Mouse (Mus musculus) ovary, postnatal 10 days (tissue): ENCODE data around the gene Amacr.
"Not testable (repeated sequence)": the region's sequence is repeated elsewhere in the genome, so short reads cannot be mapped to it uniquely, and the experiment has no call there.

ENCODE experiments used
- DNase-seq: peaks from one replicate; pipeline ENCODE4 v3.0.0; 2022; ENCODE audit warnings: low spot score

Amacr gene

DNA sequence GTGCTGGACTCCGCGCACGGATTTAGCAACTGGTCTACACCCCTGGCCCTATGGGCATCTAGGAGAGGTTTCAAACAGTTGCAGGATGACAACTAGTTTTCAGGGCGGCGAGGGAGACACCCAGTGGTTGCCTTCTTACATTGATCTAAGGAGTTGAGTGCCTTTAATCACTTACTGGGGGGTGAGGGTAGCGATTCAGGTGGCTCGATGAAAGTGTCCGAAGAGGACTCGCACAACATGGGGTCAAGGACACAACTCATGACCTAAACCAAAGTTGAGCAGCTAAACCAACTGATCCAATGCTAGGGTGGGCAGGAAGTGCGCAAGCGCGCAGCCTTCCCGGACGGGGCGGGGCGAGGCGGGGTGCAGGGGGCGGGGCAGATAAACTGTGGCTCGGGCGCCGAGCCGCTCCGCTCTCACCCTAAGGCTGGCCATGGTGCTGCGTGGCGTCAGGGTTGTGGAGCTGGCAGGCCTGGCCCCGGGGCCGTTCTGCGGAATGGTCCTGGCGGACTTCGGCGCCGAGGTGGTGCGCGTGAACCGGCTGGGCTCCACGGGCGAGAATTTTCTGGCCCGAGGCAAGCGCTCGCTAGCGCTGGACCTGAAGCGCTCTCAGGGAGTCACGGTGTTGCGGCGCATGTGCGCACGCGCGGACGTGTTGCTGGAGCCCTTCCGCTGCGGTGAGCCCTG is at the start of gene Amacr:
Amacr (plus strand) TSS at position 380 of the 687 bp plus-strand sequence.
- DNase-seq = peak; percentile 80

DNA sequence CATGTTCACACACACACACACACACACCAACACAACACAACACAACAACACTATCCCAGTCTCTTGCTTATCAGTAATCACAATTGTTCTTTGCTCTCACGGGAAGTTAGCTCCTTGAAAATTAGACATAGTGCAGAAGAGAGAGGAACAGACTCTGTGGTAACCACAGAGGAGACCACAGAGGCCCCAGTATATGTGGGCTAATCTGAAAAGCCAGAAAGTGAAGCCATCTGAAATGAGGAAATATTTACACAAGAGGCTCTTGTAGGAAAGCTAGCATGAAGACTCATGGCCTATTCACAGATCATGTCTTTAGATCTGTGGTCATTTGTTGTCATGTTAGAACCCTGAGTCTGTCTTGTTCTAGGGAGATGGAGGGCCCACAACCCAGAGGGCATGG is 47.6 kb upstream of the Amacr start:
- no peak for DNase-seq

DNA sequence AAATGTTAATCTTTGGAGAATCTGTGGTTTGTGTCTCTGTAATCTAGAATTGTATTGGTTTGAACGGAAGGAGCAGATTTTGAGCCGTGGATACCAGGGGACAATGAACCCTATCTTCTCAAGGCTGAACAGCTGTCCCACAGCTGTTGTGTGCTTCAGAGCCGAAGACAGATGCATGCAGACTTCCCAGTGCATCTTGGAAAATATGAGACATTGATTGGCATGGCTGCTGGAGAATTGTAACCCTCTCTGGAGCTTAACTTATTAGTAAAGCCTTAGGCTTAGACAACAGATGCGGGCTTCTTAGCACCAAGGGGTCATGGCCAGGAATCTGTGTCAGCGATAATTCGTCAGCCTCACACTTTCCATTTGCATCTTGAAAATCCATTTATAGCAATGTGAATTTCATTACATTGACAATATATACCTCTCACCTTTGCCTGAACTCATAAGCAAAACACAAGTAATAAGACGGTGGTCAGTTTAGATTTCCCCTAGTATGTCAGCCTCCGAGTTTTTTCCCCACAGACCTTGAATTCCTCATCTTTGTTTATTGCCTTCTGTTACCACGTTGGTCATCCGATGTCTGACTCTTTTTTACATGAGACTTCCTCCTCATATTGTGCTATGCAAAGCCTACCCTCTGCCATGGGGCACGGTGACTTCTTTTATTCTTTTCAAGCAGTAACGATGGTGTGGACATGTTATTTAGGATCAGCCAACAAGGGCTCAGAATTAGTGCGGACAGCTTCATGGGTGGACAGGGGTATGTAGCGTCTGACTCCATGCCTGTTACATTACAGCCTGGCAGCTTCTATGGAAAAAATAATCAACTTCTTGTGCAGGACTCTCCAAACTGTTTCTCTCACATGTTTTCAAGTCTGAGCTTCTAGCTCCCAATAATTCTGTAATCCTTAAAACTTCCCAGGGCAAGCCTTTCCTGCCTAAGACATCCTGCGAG is 41.1 kb upstream of the Amacr start:
- no peak for DNase-seq

GRCm38 (mm10) chr15:10941901-10942300 is 39.7 kb upstream of the Amacr start:
- DNase-seq = no peak

DNA sequence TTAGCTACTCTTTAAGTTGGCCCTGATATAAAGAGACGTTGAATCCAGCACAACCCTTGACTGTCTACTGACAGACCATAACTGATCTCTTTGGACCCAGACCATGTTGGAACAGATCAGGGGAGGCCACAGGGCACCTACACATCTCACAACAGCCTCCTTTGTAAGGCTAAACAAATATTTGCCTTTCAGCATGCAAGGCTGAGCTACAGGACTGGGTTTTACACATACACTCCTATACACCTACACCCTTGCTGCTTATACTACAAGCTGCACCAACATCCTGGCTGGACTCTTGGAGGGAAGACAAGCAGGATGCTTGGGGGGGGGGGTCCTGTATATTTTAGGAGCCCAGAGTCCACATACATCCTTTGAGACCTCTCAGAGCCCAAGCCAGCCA is 33.7 kb upstream of the Amacr start:
- no peak for DNase-seq

GRCm38 (mm10) chr15:10951951-10952759 is 29.4 kb upstream of the Amacr start, which contains the start of gene C1qtnf3:
C1qtnf3 (plus strand) TSS chr15:10952332.
- DNase-seq = no peak

- DNase-seq = no peak
These were observed 28.7 kb upstream of the Amacr start for GRCm38 (mm10) chr15:10952760-10953305.

GRCm38 (mm10) chr15:10953465-10953864 is 28.1 kb upstream of the Amacr start:
- no peak for DNase-seq

DNA sequence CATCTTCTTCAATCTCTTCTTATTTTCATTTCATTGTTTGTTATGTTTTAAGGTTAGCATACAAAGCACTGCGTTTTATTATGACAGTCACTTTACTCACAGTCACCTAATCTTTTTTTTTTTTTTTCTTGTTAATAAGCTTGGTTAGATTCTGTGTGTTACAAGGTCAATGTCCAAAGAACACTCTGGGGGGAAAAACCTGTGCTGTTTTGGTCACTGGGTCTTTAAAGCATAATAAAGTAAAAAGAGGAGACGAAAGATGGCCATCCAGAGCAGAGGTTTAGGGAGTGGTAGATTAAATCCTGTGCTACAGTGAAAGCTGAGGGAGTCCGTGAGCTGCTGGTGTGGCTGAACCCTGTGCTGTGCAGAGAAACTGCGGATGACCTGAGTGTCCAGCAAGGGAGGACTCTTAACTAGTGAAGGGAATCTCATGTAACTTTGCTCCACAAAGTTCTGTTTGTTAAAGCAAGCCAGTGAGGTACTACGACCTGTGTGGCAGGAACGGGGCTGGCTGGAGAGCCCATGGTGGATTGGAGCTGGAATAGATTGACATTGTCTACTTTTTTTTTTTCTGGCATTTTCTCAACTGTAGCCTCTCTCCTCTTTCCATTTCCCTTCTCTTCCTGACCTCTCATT is 27.1 kb upstream of the Amacr start:
- DNase-seq = no peak

DNA sequence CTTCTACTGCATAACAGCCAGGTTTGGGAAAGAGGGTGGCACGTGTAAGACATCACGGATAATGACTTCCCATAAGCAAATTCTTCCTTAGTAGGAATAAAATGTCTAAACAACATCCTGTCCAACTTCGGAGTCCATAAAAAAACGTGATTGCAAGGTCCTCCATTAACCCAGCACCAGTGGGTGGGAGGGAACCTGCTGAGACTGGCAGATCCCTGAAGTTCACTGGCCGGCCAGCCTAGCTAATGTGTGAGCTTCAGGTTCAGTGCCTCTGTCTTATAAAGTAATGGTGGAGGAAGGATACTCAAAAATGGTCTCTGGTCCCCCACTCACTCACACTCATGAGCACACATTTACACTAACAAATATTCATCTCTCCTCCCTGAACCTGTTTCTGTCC is 26.4 kb upstream of the Amacr start:
- no peak for DNase-seq

- DNase-seq = no peak
These were observed 24.9 kb upstream of the Amacr start for GRCm38 (mm10) chr15:10956706-10957105.

DNA sequence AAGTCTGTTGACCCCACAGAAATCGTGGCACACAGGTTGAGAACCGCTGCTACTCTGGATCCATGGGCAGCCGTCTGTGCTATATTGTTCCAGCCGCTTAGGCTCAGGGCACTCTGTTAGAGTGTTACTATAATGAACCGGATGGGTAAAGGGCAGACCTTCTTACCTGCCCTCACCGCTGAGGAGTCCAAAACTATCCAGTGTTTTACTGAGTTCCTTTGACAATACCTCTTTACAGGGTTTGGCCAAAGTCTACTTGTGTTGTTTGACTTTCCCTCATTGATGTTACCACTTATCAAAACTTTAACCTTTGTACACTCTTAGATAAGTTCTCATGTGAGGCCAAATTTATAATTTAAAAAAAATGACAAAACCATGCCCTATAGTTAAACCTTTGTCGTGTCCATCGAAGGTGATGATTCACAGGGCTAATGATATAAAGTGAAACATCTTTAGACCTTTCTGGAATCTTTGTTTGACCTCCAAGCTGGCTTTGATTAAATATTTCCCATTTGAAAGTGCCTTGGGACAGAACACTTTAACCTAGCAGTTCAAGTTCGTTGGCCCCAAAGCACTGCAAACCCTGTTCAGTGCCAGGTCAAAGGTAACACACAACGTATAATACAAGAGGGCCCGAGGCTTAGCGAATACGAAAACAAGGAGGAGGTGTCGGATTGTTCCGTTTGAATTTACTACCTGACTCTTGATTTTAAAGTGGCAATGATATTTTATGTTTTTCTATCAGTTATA is 22.1 kb upstream of the Amacr start:
- no peak for DNase-seq

DNA sequence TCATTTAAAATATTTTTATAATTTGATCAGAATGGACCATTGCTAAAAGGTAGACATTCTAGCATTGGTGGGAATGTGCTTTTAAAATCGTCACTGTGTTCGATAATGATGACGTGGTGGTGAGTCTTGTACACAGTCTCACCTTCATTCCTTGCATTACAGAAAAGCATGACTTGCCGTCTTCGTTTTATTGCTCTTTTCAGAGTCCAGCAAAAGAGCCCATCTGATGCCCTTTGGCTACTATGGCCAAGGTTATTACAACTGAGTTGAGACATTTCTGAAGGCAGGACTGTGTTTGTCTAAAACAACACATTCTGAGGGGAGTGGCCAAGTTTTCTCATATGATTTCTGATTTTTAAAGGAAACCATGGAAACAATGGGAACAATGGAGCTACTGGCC is 21.3 kb upstream of the Amacr start:
- DNase-seq = no peak

DNA sequence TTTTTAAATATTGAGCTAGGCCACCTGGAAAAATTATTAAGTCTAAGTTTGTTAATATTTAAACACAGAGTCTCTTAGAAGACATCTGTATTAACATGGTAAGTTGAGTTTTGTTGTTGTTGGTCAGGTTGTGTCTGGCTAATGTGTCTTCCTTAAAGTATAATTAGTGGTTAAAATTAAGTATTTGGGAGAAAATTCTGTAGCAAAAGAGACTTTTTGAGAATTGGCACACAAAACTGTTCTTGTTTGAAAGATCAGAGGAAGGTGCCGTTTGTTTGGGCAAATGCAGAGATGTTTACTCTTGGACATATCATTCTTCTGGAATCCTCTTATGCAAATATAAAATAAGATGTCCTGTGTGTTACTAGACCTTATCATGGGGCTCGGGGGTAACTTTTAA is 19.0 kb upstream of the Amacr start:
- no peak for DNase-seq

DNA sequence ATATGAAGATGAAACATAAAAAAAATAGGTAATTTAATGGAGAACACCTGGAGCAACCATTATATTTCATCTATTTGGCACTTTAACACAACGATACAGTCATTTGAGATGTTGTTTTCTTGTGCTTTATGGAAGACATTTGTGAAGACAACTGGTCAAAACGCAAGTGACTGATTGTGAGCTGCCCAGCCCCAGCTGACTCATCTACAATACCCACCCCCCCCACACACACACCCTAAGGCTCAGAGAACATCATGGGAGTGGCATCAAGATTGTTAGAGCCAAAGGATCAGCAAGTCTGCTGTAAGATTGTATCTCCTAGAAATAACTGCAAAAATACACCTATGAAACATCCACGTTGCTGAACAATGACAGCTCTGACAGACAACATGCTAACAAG is 12.1 kb upstream of the Amacr start:
- DNase-seq = no peak

GRCm38 (mm10) chr15:10970777-10971176 is 10.8 kb upstream of the Amacr start:
- no peak for DNase-seq

- DNase-seq = no peak
These were observed 4.4 kb upstream of the Amacr start for GRCm38 (mm10) chr15:10977151-10977550.

DNA sequence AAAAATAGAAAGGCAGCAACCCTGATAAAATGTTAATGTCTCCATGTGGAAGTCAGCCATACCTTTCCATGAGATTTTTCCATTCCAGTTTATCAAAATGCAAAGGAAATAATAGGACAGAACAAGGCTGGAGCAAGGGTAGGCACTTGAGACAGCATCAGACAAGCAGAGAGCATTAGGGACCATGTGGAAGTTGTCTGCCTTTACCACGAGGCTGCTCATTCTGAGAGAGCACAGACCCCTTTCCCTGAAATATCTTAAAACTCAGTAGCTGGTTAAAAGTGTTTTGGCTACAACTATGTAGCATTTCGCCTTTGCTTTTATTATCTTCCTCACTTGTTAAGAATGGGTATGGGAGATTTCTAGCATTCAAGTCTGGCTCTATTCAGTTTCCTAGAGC is 844 bp upstream of the Amacr start:
- no peak for DNase-seq

GRCm38 (mm10) chr15:10982064-10982435 is 494 bp downstream of the Amacr start:
- no peak for DNase-seq

DNA sequence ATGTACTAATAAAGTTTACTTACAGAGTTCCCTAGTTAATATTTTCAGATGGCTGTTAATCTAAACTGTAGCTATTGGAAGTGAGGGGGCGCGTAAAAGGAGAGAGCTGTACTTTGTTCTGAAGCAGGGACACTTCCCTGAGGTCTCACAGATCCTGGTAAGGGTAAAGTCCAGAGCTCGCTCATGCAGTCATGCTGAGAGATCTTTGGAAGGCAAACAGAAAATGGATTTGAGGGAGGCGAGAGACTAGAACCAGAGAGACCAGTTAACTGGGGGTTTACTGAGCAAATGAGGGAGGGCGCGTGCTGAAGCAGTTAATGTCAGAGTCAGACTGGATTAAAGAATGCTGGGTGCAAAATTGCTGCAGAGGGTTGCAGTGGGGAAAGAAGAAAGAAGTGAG is 4.2 kb downstream of the Amacr start:
- no peak for DNase-seq

DNA sequence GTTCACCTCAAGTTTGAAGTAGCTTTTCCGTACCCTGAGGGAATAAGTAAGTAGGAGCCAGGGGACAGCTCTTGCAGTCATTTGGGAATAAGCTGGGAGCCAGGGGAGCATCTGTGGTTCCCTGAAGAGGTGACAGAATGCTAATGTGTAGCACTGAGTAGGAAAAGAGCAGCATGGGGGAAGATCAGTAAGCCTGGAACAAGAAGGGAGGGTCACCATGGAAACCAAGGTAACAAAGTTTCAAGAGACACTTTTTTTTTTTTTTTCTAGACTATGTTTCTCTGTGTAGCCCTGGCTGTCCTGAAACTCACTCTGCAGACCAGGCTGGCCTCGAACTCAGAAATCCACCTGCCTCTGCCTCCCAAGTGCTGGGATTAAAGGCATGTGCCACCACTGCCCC is 4.9 kb downstream of the Amacr start:
- not testable (repeated sequence) for DNase-seq
